In genomic region chr14:7954071-7954471, GRCm38 (mm10) we compare ENCODE assay signal across 13 mouse cellular contexts. TPM values are rescaled to one million over a fixed set of nuclear protein-coding genes. Genes with fewer than 3 reads are reported as not detected.
A peak's percentile ranks its signal among the peaks of the same experiment; 100 is the strongest.
DNase-seq lines count a peak whose midpoint lies in the region; ATAC-seq lines count a peak whose summit lies in the region.
"Had no signal": no experiment of that assay in that cellular context is flagged by ENCODE, and none has a peak within 500 bp of the region (broad histone marks: within the 10 kb centered on the region; RNA-seq: fewer than 3 reads in every experiment).

No protein-coding gene starts in this region.

- no peaks in the 10 kb centered on the region for H3K27me3 ChIP-seq in embryonic facial prominence, embryonic 15.5 days
- H3K27me3 ChIP-seq in limb, embryonic 10.5 days (ENCODE audit: low read depth, poor library complexity, severe bottlenecking) = no peaks in the 10 kb centered on the region
- H3K27me3 ChIP-seq: CH12.LX had no signal

- peaks cover 19% of the 10 kb centered on the region for H3K36me3 ChIP-seq in embryonic facial prominence, embryonic 15.5 days
- H3K36me3 ChIP-seq in limb, embryonic 10.5 days = peaks cover 29% of the 10 kb centered on the region

- no peak overlapping the region for H3K9ac ChIP-seq in embryonic facial prominence, embryonic 15.5 days

- intact Hi-C loops in heart, postnatal 36 days (cut with DNase I) = no loop called here

- ATAC-seq in embryonic facial prominence, embryonic 15.5 days (ENCODE audit: insufficient number of reproducible peaks, low FRiP score, low TSS enrichment, low read depth) = peak; percentile 55

- H3K4me1 ChIP-seq in embryonic facial prominence, embryonic 15.5 days = peaks cover 18% of the 10 kb centered on the region
- H3K4me1 ChIP-seq in limb, embryonic 10.5 days = peaks cover 22% of the 10 kb centered on the region

- peak; percentile 30 to 50 for DNase-seq in heart, adult 18-20 months
- DNase-seq in heart, postnatal 36 days = no peak
- peak; percentile 75 for DNase-seq in 3T3-L1 (ENCODE audit: low read depth, low spot score)
- DNase-seq in limb, embryonic 10.5 days (ENCODE audit: low spot score) = no peak
- DNase-seq in thymus, postnatal 14 days = no peak
- no peak for DNase-seq in adrenal gland, postnatal 25 days
- DNase-seq in layer of hippocampus, postnatal 10 days (ENCODE audit: low spot score in 2 of 2) = no peak
- DNase-seq: adrenal gland, postnatal 10 days; left cerebral cortex, postnatal 4 days had no signal

- WGBS in embryonic facial prominence, embryonic 15.5 days = 46% methylated on average over 6 of the region's 6 CpGs
- 29% methylated on average over 6 of the region's 6 CpGs for WGBS in limb, embryonic 10.5 days

- no peak overlapping the region for H3K4me3 ChIP-seq in embryonic facial prominence, embryonic 15.5 days (replicated peaks)
- H3K4me3 ChIP-seq in limb, embryonic 10.5 days = no peak overlapping the region

- peak overlapping the region; percentile 74 for H3K27ac ChIP-seq in embryonic facial prominence, embryonic 15.5 days (replicated peaks)
- peak overlapping the region; percentile 54 for H3K27ac ChIP-seq in limb, embryonic 10.5 days

- no peaks in the 10 kb centered on the region for H3K9me3 ChIP-seq in embryonic facial prominence, embryonic 15.5 days (replicated peaks)
- no peaks in the 10 kb centered on the region for H3K9me3 ChIP-seq in limb, embryonic 10.5 days (replicated peaks)

- no peak overlapping the region for H3K4me2 ChIP-seq in embryonic facial prominence, embryonic 15.5 days (replicated peaks)

RNA-seq across cellular contexts. Expression of gene Gm45521, which starts 3.0 kb away (rescaled TPM):
- total RNA-seq in heart, adult 18-20 months (2021) = not detected
- not detected for total RNA-seq in heart, postnatal 36 days (2021)
- not detected in 2 replicates for polyA plus RNA-seq in embryonic facial prominence, embryonic 15.5 days (2015; fragmentation: Nextera tagmentation; extraction: Ambion mirVana)
- not detected in 2 replicates for polyA plus RNA-seq in limb, embryonic 10.5 days (2016; fragmentation: Nextera tagmentation; extraction: Ambion mirVana)
- not detected in 2 replicates for total RNA-seq in adrenal gland, postnatal 25 days (2021)
- under 1 TPM; 0.54 to 0.96 TPM for total RNA-seq in layer of hippocampus, postnatal 10 days (2021)
- total RNA-seq: adrenal gland, postnatal 10 days; CH12.LX; heart, postnatal 14 days; left cerebral cortex, postnatal 4 days had no signal
- polyA plus RNA-seq: embryonic facial prominence, embryonic 11.5 days had no signal

RNA-seq across cellular contexts. Expression of gene Dnase1l3, which starts 40.3 kb away (rescaled TPM):
- total RNA-seq in heart, adult 18-20 months (2021) = under 1 TPM; 0.15 to 0.95 TPM
- under 1 TPM; 0.06 to 0.08 TPM for total RNA-seq in heart, postnatal 36 days (2021)
- polyA plus RNA-seq in embryonic facial prominence, embryonic 15.5 days (2015; fragmentation: Nextera tagmentation; extraction: Ambion mirVana) = 3.1 and 4.1 TPM in 2 replicates
- polyA plus RNA-seq in limb, embryonic 10.5 days (2016; fragmentation: Nextera tagmentation; extraction: Ambion mirVana) = not detected in 2 replicates
- 0.33 and 0.39 TPM in 2 replicates for total RNA-seq in adrenal gland, postnatal 25 days (2021)
- total RNA-seq in layer of hippocampus, postnatal 10 days (2021) = under 1 TPM in 1 of 2 experiments, not detected in 1; 0.07 TPM

RNA-seq across cellular contexts. Expression of gene Abhd6, which starts 48.6 kb away (rescaled TPM):
- 10 to 100 TPM; 11.0 TPM for total RNA-seq in heart, adult 18-20 months (2021)
- total RNA-seq in heart, postnatal 36 days (2021) = 10 to 100 TPM; 10.4 to 10.7 TPM
- 30.2 and 30.6 TPM in 2 replicates for polyA plus RNA-seq in embryonic facial prominence, embryonic 15.5 days (2015; fragmentation: Nextera tagmentation; extraction: Ambion mirVana)
- polyA plus RNA-seq in limb, embryonic 10.5 days (2016; fragmentation: Nextera tagmentation; extraction: Ambion mirVana) = 13.8 and 20.9 TPM in 2 replicates
- total RNA-seq in adrenal gland, postnatal 25 days (2021) = 90.3 and 96.4 TPM in 2 replicates
- total RNA-seq in layer of hippocampus, postnatal 10 days (2021) = 10 to 100 TPM; 41.7 to 42.6 TPM

Comparison
In these comparisons a context has a peak if more than half of its experiments do, and no peak if none do; other contexts are left out.
1. DNase-seq: peak in heart, adult 18-20 months (2 of 2) and 3T3-L1 (single experiment); none in heart, postnatal 36 days (0 of 2), limb, embryonic 10.5 days (single experiment), thymus, postnatal 14 days (single experiment), adrenal gland, postnatal 25 days (single experiment) and layer of hippocampus, postnatal 10 days (0 of 2).